Mouse (Mus musculus): ENCODE measurements around the gene 1600014C23Rik. TPM values are rescaled to one million over a fixed set of nuclear protein-coding genes. Genes with fewer than 3 reads are reported as not detected.

1600014C23Rik gene
- not detected in 2 replicates for polyA plus RNA-seq (2012; rRNA removed)

GRCm38 (mm10) chr17:45733735-45734301 lies at the start of gene 1600014C23Rik:
Gene 1600014C23Rik, minus strand, starts transcription at chr17:45733844.

DNA sequence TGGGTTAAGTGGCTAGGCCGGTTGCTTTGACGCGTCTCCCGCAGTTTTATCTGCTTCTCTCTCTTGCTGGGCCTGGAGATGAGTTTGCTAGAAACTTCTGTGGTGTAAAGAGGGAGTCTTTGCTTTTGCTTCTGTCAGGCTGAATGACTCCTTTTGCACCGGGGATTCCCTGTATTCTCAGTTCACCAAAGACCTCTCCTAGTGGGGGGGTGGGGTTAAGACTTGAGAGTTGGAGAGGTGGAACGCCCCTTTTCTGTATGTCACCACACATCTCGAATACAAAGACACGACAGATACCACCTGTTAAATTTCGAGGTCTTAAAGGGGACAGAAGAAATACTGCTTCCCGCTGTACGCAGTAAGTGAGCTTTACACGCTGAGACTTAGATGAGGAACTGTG lies 46.9 kb downstream of the 1600014C23Rik start, which contains the start of gene Tmem63b:
Gene Tmem63b (minus strand): TSS at position 190 of the 400 bp plus-strand sequence.

DNA sequence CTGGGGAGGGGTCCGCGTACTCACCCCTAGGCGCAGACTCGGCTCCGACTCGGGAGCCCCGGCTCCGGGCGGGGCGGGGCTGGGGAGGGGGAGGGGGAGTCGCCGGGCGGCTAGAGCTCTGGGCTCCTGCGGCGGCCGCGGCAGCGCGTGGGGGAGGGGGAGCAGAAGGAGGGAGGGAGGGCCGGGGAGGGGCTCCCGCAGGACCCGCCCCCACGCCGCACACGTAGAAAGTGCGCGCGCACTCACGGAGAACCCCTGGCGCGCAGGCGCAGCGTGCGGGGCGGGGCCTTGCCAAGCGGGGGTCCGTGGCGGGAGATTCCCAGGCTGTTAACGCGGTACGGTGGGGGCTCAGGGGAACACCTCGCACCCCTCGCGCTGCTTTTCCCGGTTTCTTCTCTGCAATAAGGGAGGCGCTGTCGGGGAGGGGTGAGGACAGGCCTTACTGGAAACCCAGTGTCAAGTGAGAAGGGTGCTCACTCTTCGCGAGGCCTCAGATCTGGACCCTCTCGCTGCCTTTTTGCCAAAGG lies 47.5 kb downstream of the 1600014C23Rik start, which contains the start of gene Mrpl14:
Gene Mrpl14 (plus strand): TSS at position 230 of the 527 bp plus-strand sequence.

Other genes starting within 250 kb of the 1600014C23Rik start
- 22.8 and 27.8 TPM in 2 replicates for gene Aars2, start 227.0 kb downstream of the 1600014C23Rik start, polyA plus RNA-seq (2012; rRNA removed)
- 0.05 and 0.07 TPM in 2 replicates for gene Tcte1, start 210.4 kb downstream of the 1600014C23Rik start, polyA plus RNA-seq (2012; rRNA removed)
- gene Tmem151b, start 184.2 kb downstream of the 1600014C23Rik start, polyA plus RNA-seq (2012; rRNA removed) = 0.98 and 1.2 TPM in 2 replicates
- gene Nfkbie, start 178.1 kb downstream of the 1600014C23Rik start, polyA plus RNA-seq (2012; rRNA removed) = 7.2 and 7.6 TPM in 2 replicates
- gene Slc35b2, start 170.0 kb downstream of the 1600014C23Rik start, polyA plus RNA-seq (2012; rRNA removed) = 248 and 269 TPM in 2 replicates
- 224 and 250 TPM in 2 replicates for gene Hsp90ab1, start 160.6 kb downstream of the 1600014C23Rik start, polyA plus RNA-seq (2012; rRNA removed)
- gene Slc29a1, start 134.2 kb downstream of the 1600014C23Rik start, polyA plus RNA-seq (2012; rRNA removed) = 89.4 and 90.9 TPM in 2 replicates
- not detected in 2 replicates for gene Mymx, start 131.7 kb downstream of the 1600014C23Rik start, polyA plus RNA-seq (2012; rRNA removed)
- gene Capn11, start 74.5 kb downstream of the 1600014C23Rik start, polyA plus RNA-seq (2012; rRNA removed) = not detected in 2 replicates
- gene Mrpl14, start 47.5 kb downstream of the 1600014C23Rik start, polyA plus RNA-seq (2012; rRNA removed) = 218 and 256 TPM in 2 replicates
- gene Tmem63b, start 46.9 kb downstream of the 1600014C23Rik start, polyA plus RNA-seq (2012; rRNA removed) = 120 and 148 TPM in 2 replicates

Data from colon, adult 2 months (tissue).